Mouse (Mus musculus) hindbrain, embryonic 12.5 days (tissue): ENCODE measurements at regions not wholly inside any gene's neighbourhood (a gene's known extent, or its start where the extent isn't known, plus 50 kb on each side); places are given as distances from the start of the nearest gene placed in this dataset.

ENCODE experiments used
- ATAC-seq: fragments of 200-750 bp; cut with Nextera tagmentation; 2 replicates; pipeline ENCODE4 v1.8.0; 2017; ENCODE audit warnings: moderate TSS enrichment; ENCODE audit not compliant: low FRiP score
- H3K27ac ChIP-seq: fragments of 300-500 bp; sonication (generic); 2 replicates; pipeline ENCODE4 v1.5.1; 2016; ENCODE audit warnings: mild to moderate bottlenecking
- H3K27me3 ChIP-seq: fragments of 300-500 bp; sonication (generic); 2 replicates; pipeline ENCODE4 v1.6.1; 2016; ENCODE audit warnings: mild to moderate bottlenecking
- H3K36me3 ChIP-seq: fragments of 300-500 bp; sonication (generic); 2 replicates; pipeline ENCODE4 v1.6.1; 2016; ENCODE audit warnings: mild to moderate bottlenecking
- H3K4me1 ChIP-seq: fragments of 300-500 bp; sonication (generic); 2 replicates; pipeline ENCODE4 v1.6.1; 2016
- H3K4me2 ChIP-seq: fragments of 300-500 bp; sonication (generic); replicated peaks from 2 replicates; pipeline ENCODE4 v1.6.1; 2016; ENCODE audit warnings: mild to moderate bottlenecking
- H3K4me3 ChIP-seq: fragments of 300-500 bp; sonication (generic); 2 replicates; pipeline ENCODE4 v1.5.1; 2016; ENCODE audit warnings: mild to moderate bottlenecking
- H3K9ac ChIP-seq: fragments of 300-500 bp; sonication (generic); 2 replicates; pipeline ENCODE4 v1.6.1; 2016; ENCODE audit warnings: mild to moderate bottlenecking, moderate library complexity
- H3K9me3 ChIP-seq: fragments of 300-500 bp; sonication (generic); replicated peaks from 2 replicates; pipeline ENCODE4 v1.6.1; 2016; ENCODE audit warnings: mild to moderate bottlenecking
- WGBS: fragments of 180-500 bp; shearing (Covaris S2); methylation state at CpG from one replicate; pipeline ENCODE4 v1.1.7; 2016; 5-methylcytosine and 5-hydroxymethylcytosine counted together

- Histone ChIP-seq H3K27me3 (no peaks in the 10 kb centered on the region), H3K36me3 (no peaks in the 10 kb centered on the region), H3K4me1 (no peaks in the 10 kb centered on the region), H3K27ac (no peak overlapping the region), H3K4me2 (no peak overlapping the region), H3K9me3 (no peaks in the 10 kb centered on the region), H3K4me3 (no peak overlapping the region), H3K9ac (no peak overlapping the region)
- peak; percentile 56 for ATAC-seq
- WGBS, result 39% methylated on average over 6 of the region's 6 CpGs
These were observed 481.0 kb downstream of the Lipi start for GRCm38 (mm10) chr16:75104894-75105293.

GRCm38 (mm10) chr16:75093163-75093562 lies 492.7 kb downstream of the Lipi start:
- no peaks in the 10 kb centered on the region for H3K27me3 ChIP-seq
- H3K9me3 ChIP-seq, result no peaks in the 10 kb centered on the region
- WGBS, result 39% methylated on average over 6 of the region's 6 CpGs
- H3K36me3 ChIP-seq, result no peaks in the 10 kb centered on the region
- no peak overlapping the region for H3K27ac ChIP-seq
- no peak overlapping the region for H3K4me3 ChIP-seq
- no peak overlapping the region; the same call in 1 of the 2 replicates for H3K9ac ChIP-seq
- ATAC-seq, result no peak
- peaks cover 8% of the 10 kb centered on the region for H3K4me1 ChIP-seq
- H3K4me2 ChIP-seq, result peak overlapping the region; percentile 46

GRCm38 (mm10) chr16:75092471-75093130 lies 493.3 kb downstream of the Lipi start:
- Histone ChIP-seq H3K36me3 (no peaks in the 10 kb centered on the region), H3K9ac (peak overlapping the region; percentile 6), H3K27ac (no peak overlapping the region), H3K9me3 (no peaks in the 10 kb centered on the region), H3K4me3 (0 out of 2 replicates have a peak overlapping the region, but pooled peaks have one; percentile 17), H3K4me1 (peaks cover 8% of the 10 kb centered on the region), H3K27me3 (no peaks in the 10 kb centered on the region), H3K4me2 (peak overlapping the region; percentile 46)
- ATAC-seq, result 0 out of 2 replicates have a peak, but pooled peaks have one; percentile 27
- WGBS, result 20% methylated on average over 12 of the region's 12 CpGs

- 50% methylated on average over 2 of the region's 2 CpGs for WGBS
- H3K27ac ChIP-seq, result no peak overlapping the region
- H3K9me3 ChIP-seq, result no peaks in the 10 kb centered on the region
- no peaks in the 10 kb centered on the region for H3K27me3 ChIP-seq
- peaks cover 8% of the 10 kb centered on the region for H3K4me1 ChIP-seq
- no peak overlapping the region for H3K4me3 ChIP-seq
- H3K36me3 ChIP-seq, result no peaks in the 10 kb centered on the region
- no peak overlapping the region for H3K9ac ChIP-seq
- no peak for ATAC-seq
- peak overlapping the region; percentile 46; the same call in 1 of the 2 replicates for H3K4me2 ChIP-seq
These were observed 493.9 kb downstream of the Lipi start for GRCm38 (mm10) chr16:75091931-75092330.

GRCm38 (mm10) chr16:75089383-75090035 lies 496.4 kb downstream of the Lipi start:
- Histone ChIP-seq H3K9me3 (no peaks in the 10 kb centered on the region), H3K27me3 (no peaks in the 10 kb centered on the region), H3K27ac (no peak overlapping the region), H3K9ac (no peak overlapping the region), H3K4me3 (no peak overlapping the region), H3K4me1 (peaks cover 8% of the 10 kb centered on the region), H3K36me3 (no peaks in the 10 kb centered on the region), H3K4me2 (no peak overlapping the region)
- WGBS, result 59% methylated on average over 6 of the region's 6 CpGs
- no peak for ATAC-seq

- Histone ChIP-seq H3K4me1 (peaks cover 8% of the 10 kb centered on the region), H3K4me3 (no peak overlapping the region), H3K27me3 (no peaks in the 10 kb centered on the region), H3K9ac (no peak overlapping the region), H3K36me3 (no peaks in the 10 kb centered on the region), H3K27ac (no peak overlapping the region), H3K9me3 (no peaks in the 10 kb centered on the region), H3K4me2 (no peak overlapping the region)
- no peak for ATAC-seq
- WGBS, result 82% methylated on average over 5 of the region's 5 CpGs
These were observed 497.2 kb downstream of the Lipi start for GRCm38 (mm10) chr16:75088701-75089100.

GRCm38 (mm10) chr16:75065281-75065680 lies 520.6 kb downstream of the Lipi start:
- WGBS, result 81% methylated on average over 5 of the region's 5 CpGs
- H3K4me2 ChIP-seq, result no peak overlapping the region
- ATAC-seq, result no peak

GRCm38 (mm10) chr16:75052953-75053352 lies 532.9 kb downstream of the Lipi start:
- Histone ChIP-seq H3K9ac (no peak overlapping the region), H3K36me3 (no peaks in the 10 kb centered on the region), H3K4me2 (no peak overlapping the region), H3K27me3 (no peaks in the 10 kb centered on the region), H3K4me3 (no peak overlapping the region), H3K27ac (no peak overlapping the region), H3K4me1 (no peaks in the 10 kb centered on the region), H3K9me3 (no peaks in the 10 kb centered on the region)
- no peak for ATAC-seq

More at GRCm38 (mm10) chr16:75065281-75065680, 520.6 kb downstream of the Lipi start:
- H3K27ac ChIP-seq, result no peak overlapping the region
- H3K27me3 ChIP-seq, result no peaks in the 10 kb centered on the region
- no peak overlapping the region for H3K9ac ChIP-seq
- no peaks in the 10 kb centered on the region for H3K4me1 ChIP-seq
- no peaks in the 10 kb centered on the region for H3K36me3 ChIP-seq
- H3K4me3 ChIP-seq, result no peak overlapping the region
- H3K9me3 ChIP-seq, result no peaks in the 10 kb centered on the region

GRCm38 (mm10) chr16:75045969-75046368 lies 539.9 kb downstream of the Lipi start:
- WGBS, result 90% methylated on average over 2 of the region's 2 CpGs
- H3K36me3 ChIP-seq, result no peaks in the 10 kb centered on the region
- no peak overlapping the region for H3K27ac ChIP-seq
- no peak for ATAC-seq
- no peaks in the 10 kb centered on the region for H3K4me1 ChIP-seq
- H3K9me3 ChIP-seq, result no peaks in the 10 kb centered on the region
- H3K9ac ChIP-seq, result no peak overlapping the region
- no peak overlapping the region for H3K4me2 ChIP-seq
- no peak overlapping the region for H3K4me3 ChIP-seq
- no peaks in the 10 kb centered on the region for H3K27me3 ChIP-seq
